Mouse (Mus musculus) splenic B cell, adult 2 months (primary cell): Measurements from ENCODE around the gene Gm36864.
"Not testable (repeated sequence)": the region's sequence is repeated elsewhere in the genome, so short reads cannot be mapped to it uniquely, and the experiment has no call there.

Experiments
- DNase-seq: peaks from one replicate; pipeline ENCODE4 v3.0.0-alpha.2; 2011; ENCODE audit warnings: low read depth, low spot score
- H3K27me3 ChIP-seq: 2 replicates; pipeline ENCODE4 v1.6.1; 2012; ENCODE audit warnings: mild to moderate bottlenecking, low read length, moderate library complexity, mixed read lengths; ENCODE audit not compliant: control insufficient read depth, poor library complexity, insufficient read depth, severe bottlenecking
- H3K36me3 ChIP-seq: 2 replicates; pipeline ENCODE4 v1.6.1; 2012; ENCODE audit warnings: mild to moderate bottlenecking, low read length, moderate library complexity, mixed read lengths; ENCODE audit not compliant: control insufficient read depth, poor library complexity, insufficient read depth, severe bottlenecking

Gm36864 gene

DNA sequence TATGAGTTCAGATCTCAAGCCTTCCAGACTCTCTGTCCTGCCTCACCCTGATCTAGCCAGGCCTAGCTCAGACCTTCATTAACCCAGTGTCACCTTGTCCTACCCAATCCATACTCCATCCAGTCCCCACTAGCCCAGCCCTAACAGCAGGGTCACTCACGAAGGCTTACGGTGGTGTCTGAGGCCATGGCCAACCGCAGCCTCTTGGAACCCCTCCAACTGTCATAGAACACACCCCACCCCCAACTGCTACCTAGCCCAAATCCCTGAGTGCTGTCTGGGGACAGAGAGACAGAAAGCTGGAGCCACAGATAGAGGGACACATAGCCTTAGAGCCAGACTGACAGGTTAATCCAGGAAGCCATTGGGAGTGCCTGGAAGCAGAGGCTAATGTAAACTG is at the start of gene Gm36864:
Gene Gm36864, plus strand, starts transcription at position 269 of the 400 bp plus-strand sequence.
- no peaks in the 10 kb centered on the region for H3K36me3 ChIP-seq
- no peak for DNase-seq
- no peaks in the 10 kb centered on the region for H3K27me3 ChIP-seq

DNA sequence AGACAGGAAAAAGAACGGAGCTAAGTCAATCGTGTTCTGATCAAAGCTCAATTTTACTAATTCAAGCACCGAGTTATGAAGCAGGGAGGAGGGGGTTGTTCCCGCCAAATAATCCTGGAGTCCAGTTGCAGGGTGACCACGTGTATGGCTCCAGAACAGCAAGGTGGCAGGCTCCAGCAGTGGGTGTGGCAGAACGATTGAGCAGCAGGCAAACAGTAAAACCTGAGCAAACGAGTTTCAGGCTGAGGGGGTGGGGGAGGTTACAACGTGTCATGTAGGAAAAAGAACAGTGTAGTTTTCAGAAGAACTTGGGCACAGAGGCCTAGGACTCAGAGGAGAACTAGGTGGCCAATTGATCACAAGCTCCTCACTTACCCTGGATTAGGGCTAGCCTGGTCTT is 49.5 kb upstream of the Gm36864 start:
- H3K27me3 ChIP-seq, H3K36me3 ChIP-seq, DNase-seq: not testable (repeated sequence)

- H3K27me3 ChIP-seq, DNase-seq, H3K36me3 ChIP-seq: not testable (repeated sequence)
Measured at GRCm38 (mm10) chr7:44187936-44188335, 48.0 kb upstream of the Gm36864 start, which contains the start of gene Klk1b24. TSS of gene Klk1b24 (plus strand) at chr7:44188236.

DNA sequence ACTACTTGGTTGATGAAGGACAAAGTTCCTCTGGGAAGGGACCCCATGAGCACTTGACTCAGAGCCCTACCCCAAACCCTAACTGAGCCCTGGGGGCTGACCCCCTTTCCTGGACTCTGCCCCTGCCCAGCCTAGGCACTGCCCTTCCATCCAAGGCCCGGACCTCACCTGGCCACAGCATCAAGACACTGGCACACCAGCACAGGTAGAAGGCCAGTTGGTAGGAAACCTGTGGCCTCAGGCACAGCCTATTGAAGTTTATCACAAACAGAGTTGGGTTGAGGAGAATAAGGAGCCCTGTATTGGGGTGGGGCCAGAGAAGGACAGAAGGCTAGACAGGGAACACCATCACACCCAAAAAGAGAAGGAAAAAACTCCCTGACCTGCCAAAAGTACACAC is 42.5 kb upstream of the Gm36864 start:
- H3K36me3 ChIP-seq, DNase-seq, H3K27me3 ChIP-seq: not testable (repeated sequence)

- no peak for DNase-seq
- no peaks in the 10 kb centered on the region for H3K27me3 ChIP-seq
- no peaks in the 10 kb centered on the region for H3K36me3 ChIP-seq
Measured at GRCm38 (mm10) chr7:44197891-44198290, 38.1 kb upstream of the Gm36864 start, which contains the start of gene Klk1b3. TSS of gene Klk1b3 (plus strand) at chr7:44198191.

GRCm38 (mm10) chr7:44207135-44207534 is 28.8 kb upstream of the Gm36864 start, which contains the start of gene Klk1b4:
TSS of gene Klk1b4 (plus strand) at chr7:44207435.
- H3K27me3 ChIP-seq, DNase-seq, H3K36me3 ChIP-seq: not testable (repeated sequence)

GRCm38 (mm10) chr7:44208307-44208706 is 27.7 kb upstream of the Gm36864 start:
- Histone ChIP-seq H3K36me3 (no peaks in the 10 kb centered on the region), H3K27me3 (no peaks in the 10 kb centered on the region)
- no peak for DNase-seq

GRCm38 (mm10) chr7:44215645-44216044 is 20.3 kb upstream of the Gm36864 start, which contains the start of gene Klk1b5:
TSS of gene Klk1b5 (plus strand) at chr7:44215945.
- no peak for DNase-seq
- H3K27me3 ChIP-seq, result no peaks in the 10 kb centered on the region
- H3K36me3 ChIP-seq, result no peaks in the 10 kb centered on the region

GRCm38 (mm10) chr7:44221601-44222000 is 14.4 kb upstream of the Gm36864 start:
- DNase-seq, H3K36me3 ChIP-seq, H3K27me3 ChIP-seq: not testable (repeated sequence)

GRCm38 (mm10) chr7:44222335-44222734 is 13.6 kb upstream of the Gm36864 start:
- not testable (repeated sequence) for H3K27me3 ChIP-seq, H3K36me3 ChIP-seq, DNase-seq

DNA sequence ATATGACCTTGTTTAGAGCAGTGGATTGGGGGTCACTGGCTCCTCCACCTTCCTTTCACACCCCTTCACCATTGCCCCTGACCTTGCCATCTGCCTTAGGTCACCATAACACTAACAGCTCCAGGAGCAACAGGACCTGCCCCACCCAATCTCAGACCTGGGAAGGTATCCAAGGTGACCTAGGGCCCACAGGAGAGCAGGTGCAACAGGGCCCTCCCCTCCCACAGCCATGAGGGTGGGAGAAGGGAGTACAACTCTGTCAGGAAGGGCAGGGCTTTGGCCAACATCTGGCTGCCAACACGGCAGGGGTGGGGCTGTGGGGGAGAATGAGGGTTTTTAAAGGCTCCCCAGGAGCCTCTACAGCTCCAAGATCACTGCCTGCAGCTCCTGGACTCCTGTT is 10.9 kb upstream of the Gm36864 start, which contains the start of gene Klk1:
Gene Klk1, plus strand, starts transcription at position 285 of the 400 bp plus-strand sequence.
- Histone ChIP-seq H3K36me3 (no peaks in the 10 kb centered on the region), H3K27me3 (no peaks in the 10 kb centered on the region)
- no peak for DNase-seq

GRCm38 (mm10) chr7:44239913-44240312 is 3.9 kb downstream of the Gm36864 start:
- Histone ChIP-seq H3K36me3 (no peaks in the 10 kb centered on the region), H3K27me3 (no peaks in the 10 kb centered on the region)
- no peak for DNase-seq

- Histone ChIP-seq H3K36me3 (no peaks in the 10 kb centered on the region), H3K27me3 (no peaks in the 10 kb centered on the region)
- no peak for DNase-seq
Measured at GRCm38 (mm10) chr7:44240712-44241111, 4.7 kb downstream of the Gm36864 start.

- DNase-seq, result no peak
- Histone ChIP-seq H3K36me3 (no peaks in the 10 kb centered on the region), H3K27me3 (no peaks in the 10 kb centered on the region)
Measured at GRCm38 (mm10) chr7:44241163-44241562, 5.2 kb downstream of the Gm36864 start.

DNA sequence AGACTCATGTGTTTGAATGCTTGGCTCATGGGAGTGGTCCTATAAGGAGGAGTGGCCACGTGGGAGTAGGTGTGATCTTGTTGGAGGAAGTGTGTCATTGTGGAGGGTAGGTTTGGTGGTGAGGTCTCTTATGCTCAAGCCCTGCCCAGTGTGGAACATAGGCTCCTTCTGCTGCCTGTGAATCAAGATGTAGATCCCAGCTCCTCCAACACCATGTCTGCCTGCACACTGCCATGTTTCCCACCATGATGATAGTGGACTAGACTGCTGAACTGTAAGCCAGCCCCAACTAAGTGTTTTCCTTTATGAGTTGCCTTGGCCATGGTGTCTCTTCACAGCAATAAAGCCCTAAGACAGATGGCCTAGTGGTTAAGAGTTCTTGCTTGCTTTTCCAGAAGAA is 8.1 kb downstream of the Gm36864 start:
- no peak for DNase-seq
- H3K36me3 ChIP-seq, result no peaks in the 10 kb centered on the region; the same call in 1 of the 2 replicates
- no peaks in the 10 kb centered on the region for H3K27me3 ChIP-seq
